Mouse (Mus musculus) embryonic facial prominence, embryonic 15.5 days (tissue): ENCODE measurements around the gene Gmeb1. TPM values are rescaled to one million over a fixed set of nuclear protein-coding genes. Genes with fewer than 3 reads are reported as not detected.
"Not testable (repeated sequence)": the region's sequence is repeated elsewhere in the genome, so short reads cannot be mapped to it uniquely, and the experiment has no call there.

Source experiments
- ATAC-seq: fragments of 200-750 bp; cut with Nextera tagmentation; 2 replicates; pipeline ENCODE4 v1.8.0; 2017; ENCODE audit warnings: low read depth, moderate TSS enrichment; ENCODE audit not compliant: insufficient number of reproducible peaks, low FRiP score, low TSS enrichment
- H3K27ac ChIP-seq: fragments of 300-500 bp; sonication (generic); replicated peaks from 2 replicates; pipeline ENCODE4 v1.5.1; 2015; ENCODE audit warnings: mild to moderate bottlenecking, inconsistent platforms
- H3K27me3 ChIP-seq: fragments of 300-500 bp; sonication (generic); 2 replicates; pipeline ENCODE4 v1.6.1; 2015; ENCODE audit warnings: inconsistent platforms
- H3K36me3 ChIP-seq: fragments of 300-500 bp; sonication (generic); 2 replicates; pipeline ENCODE4 v1.6.1; 2015; ENCODE audit warnings: mild to moderate bottlenecking, inconsistent platforms
- H3K4me1 ChIP-seq: fragments of 300-500 bp; sonication (generic); 2 replicates; pipeline ENCODE4 v1.6.1; 2015; ENCODE audit warnings: inconsistent platforms
- H3K4me2 ChIP-seq: fragments of 300-500 bp; sonication (generic); replicated peaks from 2 replicates; pipeline ENCODE4 v1.6.1; 2015; ENCODE audit warnings: mild to moderate bottlenecking, inconsistent platforms
- H3K4me3 ChIP-seq: fragments of 300-500 bp; sonication (generic); replicated peaks from 2 replicates; pipeline ENCODE4 v1.5.1; 2015; ENCODE audit warnings: mild to moderate bottlenecking, inconsistent platforms
- H3K9ac ChIP-seq: fragments of 300-500 bp; sonication (generic); 2 replicates; pipeline ENCODE4 v1.6.1; 2015; ENCODE audit warnings: inconsistent platforms
- H3K9me3 ChIP-seq: fragments of 300-500 bp; sonication (generic); replicated peaks from 2 replicates; pipeline ENCODE4 v1.6.1; 2016; ENCODE audit warnings: inconsistent platforms
- WGBS: fragments of 180-500 bp; shearing (Covaris S2); methylation state at CpG from one replicate; pipeline ENCODE4 v1.1.7; 2015; 5-methylcytosine and 5-hydroxymethylcytosine counted together
- polyA plus RNA-seq: library from polyadenylated mRNA; unstranded; fragments of >200 nt; fragmentation: Nextera tagmentation; extraction: Ambion mirVana; gene quantifications from 2 replicates; pipeline ENCODE4 v1.2.1, GENCODE M21; 2015

The Gmeb1 gene
- polyA plus RNA-seq = 37.5 and 37.8 TPM in 2 replicates

DNA sequence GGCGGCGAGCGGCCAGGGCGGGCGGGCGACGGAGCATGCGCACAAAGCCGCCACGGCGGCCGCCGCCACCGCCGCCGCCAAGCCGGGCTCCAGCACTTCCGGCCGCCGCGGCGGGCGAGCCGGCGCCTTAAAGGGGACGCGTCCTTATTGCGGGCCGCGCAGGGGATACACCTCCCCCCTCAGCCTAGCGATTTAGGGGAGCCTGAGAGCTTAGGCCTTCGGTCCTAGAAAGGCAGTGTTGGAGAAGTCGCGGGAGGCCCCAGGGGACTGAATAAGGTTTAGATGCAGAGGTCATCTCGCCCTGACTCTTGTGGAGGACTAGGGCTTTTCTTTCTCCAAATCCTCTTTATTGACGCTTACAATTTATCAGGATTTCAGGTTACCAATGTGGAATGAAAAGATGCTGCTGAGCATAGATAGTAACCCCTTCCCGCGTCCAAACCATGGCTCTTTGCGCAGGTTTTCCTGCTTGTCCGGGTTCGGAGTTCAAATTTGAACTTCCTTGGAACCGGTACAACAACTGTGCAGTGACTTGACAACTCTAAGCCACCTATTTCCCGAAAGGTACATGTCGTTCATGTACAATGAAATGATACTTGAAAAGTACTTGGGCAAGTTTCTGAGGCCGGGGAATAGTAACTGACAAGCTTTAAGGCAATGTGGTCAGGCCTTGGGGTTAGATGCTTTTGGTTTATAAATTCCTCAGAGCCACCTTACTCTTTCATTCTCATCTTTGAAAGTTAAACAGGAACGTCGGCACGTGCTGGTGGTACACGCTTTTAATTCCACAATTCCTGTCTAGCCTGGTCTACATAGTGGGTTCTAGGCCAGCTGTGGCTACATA, at the start of gene Gmeb1:
Gmeb1 (minus strand) TSS at position 89 of the 844 bp plus-strand sequence.
- peak; percentile 88 for ATAC-seq
- 15% methylated on average over 33 of the region's 49 CpGs for WGBS
- H3K9ac ChIP-seq = peak within 1 kb of the TSS; percentile 91

DNA sequence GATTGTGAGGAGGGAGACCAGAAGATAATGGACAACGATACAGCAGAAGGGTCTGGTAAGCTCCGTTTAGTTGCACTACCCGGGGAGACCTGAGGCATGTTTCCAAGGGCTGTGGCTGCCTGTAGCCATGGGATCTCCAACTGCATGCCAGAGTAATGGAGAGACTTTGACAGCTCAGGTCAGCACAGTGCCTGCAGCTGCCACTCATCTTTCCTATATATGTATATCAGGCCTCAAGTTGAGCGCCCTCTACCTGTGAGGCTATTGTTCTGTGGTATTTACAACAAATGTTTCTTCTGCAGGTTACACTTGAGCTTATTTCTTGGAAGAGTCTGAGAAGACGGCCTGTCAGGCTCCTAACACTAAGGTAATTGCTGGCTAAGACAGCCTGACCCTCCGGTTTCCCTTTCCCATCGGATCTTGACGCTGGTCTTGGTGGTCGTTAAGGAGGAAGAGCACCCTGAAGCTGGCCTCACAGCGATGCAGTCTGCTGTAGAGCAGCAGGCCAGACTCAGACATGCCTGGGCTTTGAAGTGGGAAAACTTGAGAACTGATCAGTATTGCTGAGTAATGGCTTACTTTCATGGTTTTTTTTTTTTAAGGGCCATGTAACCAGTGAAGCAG, 48.6 kb upstream of the Gmeb1 start:
- H3K9ac ChIP-seq = peak overlapping the region; percentile 92; the same call in 1 of the 2 replicates
- no peak for ATAC-seq
- H3K27ac ChIP-seq = peak overlapping the region; percentile 91; the same call in 1 of the 2 replicates
- 21% methylated on average over 10 of the region's 10 CpGs for WGBS
- H3K4me1 ChIP-seq = peaks cover 9% of the 10 kb centered on the region
- no peaks in the 10 kb centered on the region for H3K9me3 ChIP-seq
- H3K4me3 ChIP-seq = peak overlapping the region; percentile 77
- peaks cover 48% of the 10 kb centered on the region for H3K36me3 ChIP-seq
- H3K27me3 ChIP-seq = no peaks in the 10 kb centered on the region
- H3K4me2 ChIP-seq = peak overlapping the region; percentile 70

More for the DNA sequence above, at the start of gene Gmeb1:
- H3K4me3 ChIP-seq = peak within 1 kb of the TSS; percentile 70
- H3K4me2 ChIP-seq = peak within 1 kb of the TSS; percentile 68
- peak within 1 kb of the TSS; percentile 94 for H3K27ac ChIP-seq
- H3K4me1 ChIP-seq = peaks cover 24% of the 10 kb centered on the region
- no peaks in the 10 kb centered on the region for H3K27me3 ChIP-seq
- H3K36me3 ChIP-seq = no peaks in the 10 kb centered on the region
- H3K9me3 ChIP-seq = no peaks in the 10 kb centered on the region

DNA sequence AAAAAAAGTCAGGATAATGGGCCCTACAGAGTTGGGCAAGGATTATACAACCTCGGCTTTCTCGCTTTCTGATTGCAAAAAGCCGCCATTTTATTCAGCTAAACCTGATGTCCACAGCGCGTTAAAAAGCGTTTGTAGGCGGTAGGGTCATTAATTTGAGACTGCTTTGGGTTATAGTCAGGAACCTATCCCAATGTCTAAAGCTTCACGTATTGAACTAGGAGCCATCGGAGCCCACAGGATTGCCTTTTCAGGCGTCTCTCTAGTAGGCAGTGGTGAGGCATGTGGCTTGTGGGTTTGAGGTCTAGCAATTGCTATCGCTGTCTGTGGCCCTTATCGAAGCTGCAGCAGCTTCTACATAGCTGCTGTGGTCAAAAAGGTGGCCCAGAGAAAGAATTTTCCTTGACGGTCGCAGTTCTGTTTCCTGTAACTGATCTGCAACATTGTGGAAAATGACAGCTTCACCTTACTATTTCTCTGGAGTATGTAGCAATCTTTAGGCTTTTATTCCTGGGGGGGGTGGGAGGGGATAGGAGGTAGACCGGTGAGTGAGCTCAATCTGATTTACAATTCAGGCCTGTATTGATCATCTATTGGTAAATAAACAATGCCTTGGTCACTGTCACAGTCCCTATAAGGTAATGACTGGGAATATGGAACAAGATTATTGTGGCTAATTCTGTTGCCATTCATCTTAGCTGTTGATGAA, 47.9 kb upstream of the Gmeb1 start:
- no peaks in the 10 kb centered on the region for H3K27me3 ChIP-seq
- ATAC-seq = no peak
- H3K4me1 ChIP-seq = peaks cover 9% of the 10 kb centered on the region
- peaks cover 47% of the 10 kb centered on the region for H3K36me3 ChIP-seq
- H3K27ac ChIP-seq = peak overlapping the region; percentile 91
- peak overlapping the region; percentile 77 for H3K4me3 ChIP-seq
- peak overlapping the region; percentile 70 for H3K4me2 ChIP-seq
- WGBS = under 1% methylated on average over 15 of the region's 15 CpGs
- peak overlapping the region; percentile 92 for H3K9ac ChIP-seq
- H3K9me3 ChIP-seq = no peaks in the 10 kb centered on the region

DNA sequence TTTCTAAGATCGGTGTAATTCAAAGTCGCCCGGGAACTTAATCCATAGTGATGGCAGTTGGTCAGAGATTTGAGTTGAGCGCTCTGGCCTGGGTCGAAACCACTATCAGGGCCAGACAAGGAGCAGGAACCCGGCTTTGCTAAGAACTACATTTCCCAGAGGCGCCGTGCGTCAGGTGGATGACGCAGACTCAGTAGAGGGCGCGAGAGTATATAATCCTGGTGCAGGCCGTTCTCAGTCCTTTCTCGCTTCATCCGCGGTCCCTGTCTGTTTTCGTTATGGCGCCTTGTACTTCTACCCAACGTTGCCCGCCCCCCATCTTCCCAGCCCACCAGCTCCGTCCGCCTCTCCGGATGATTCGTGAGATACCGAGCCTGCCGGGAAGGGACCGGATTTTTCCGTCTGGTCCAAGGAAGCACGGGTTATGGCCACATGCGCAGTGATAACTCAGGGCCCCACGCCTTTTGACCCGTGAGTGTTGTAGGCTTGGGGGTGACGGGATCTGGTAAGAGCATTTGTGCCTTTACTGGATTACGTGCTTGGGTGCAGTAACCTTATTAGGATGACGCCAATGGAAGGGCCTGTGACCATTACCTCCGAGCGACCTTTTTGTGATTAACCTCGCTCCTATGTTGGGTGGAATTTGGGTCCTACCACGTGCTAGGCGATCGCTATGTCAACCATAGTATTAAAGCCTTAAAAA, 47.2 kb upstream of the Gmeb1 start:
- Histone ChIP-seq H3K4me2 (peak overlapping the region; percentile 70), H3K27me3 (no peaks in the 10 kb centered on the region), H3K4me3 (peak overlapping the region; percentile 77), H3K36me3 (peaks cover 40% of the 10 kb centered on the region), H3K9ac (peak overlapping the region; percentile 92), H3K4me1 (peaks cover 9% of the 10 kb centered on the region), H3K9me3 (no peaks in the 10 kb centered on the region), H3K27ac (peak overlapping the region; percentile 91)
- WGBS = under 1% methylated on average over 41 of the region's 41 CpGs
- ATAC-seq = peak; percentile 92

DNA sequence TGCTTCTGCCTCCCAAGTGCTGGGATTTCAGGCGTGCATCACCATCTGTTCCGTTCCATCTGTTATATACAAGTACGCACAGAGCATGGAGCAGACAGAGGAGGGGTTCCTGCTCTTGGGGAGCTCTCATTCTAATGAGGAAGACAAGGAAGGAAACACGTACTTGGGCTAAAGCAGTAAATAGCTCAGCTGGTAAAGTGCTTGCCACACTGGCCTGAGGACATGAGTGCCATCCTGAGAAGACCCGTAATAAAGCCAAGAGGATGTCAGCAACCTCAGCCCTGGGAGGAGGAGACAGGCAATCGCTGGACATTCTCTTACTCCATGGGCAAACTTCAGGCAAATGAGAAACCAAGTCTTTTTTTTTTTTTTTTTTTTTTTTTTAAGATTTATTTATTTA, 44.6 kb upstream of the Gmeb1 start:
- no peak overlapping the region for H3K4me2 ChIP-seq
- H3K27me3 ChIP-seq = no peaks in the 10 kb centered on the region
- H3K4me1 ChIP-seq = peaks cover 23% of the 10 kb centered on the region
- WGBS = 72% methylated on average over 6 of the region's 6 CpGs
- H3K9ac ChIP-seq = no peak overlapping the region
- no peaks in the 10 kb centered on the region for H3K9me3 ChIP-seq
- no peak overlapping the region for H3K4me3 ChIP-seq
- H3K36me3 ChIP-seq = peaks cover 14% of the 10 kb centered on the region
- no peak overlapping the region for H3K27ac ChIP-seq
- no peak for ATAC-seq

DNA sequence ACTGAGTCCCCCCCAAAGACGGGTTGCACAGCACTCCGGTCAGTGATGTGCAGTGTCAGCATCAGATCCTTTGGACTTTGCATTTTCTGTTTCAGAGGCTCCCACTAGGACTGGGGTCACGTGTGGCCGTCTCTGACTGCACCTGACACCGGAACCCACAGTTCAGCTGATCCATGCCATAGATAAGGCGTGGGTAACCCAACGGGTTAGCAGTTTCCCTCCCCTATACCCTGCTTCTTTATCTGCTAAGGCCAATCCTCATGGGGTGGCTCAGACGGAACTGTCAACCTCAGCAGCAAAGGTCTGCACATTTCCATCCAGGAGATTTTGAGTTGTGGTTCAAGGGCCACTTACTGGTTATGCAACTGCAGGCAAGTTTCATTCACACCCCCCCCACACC, 43.9 kb upstream of the Gmeb1 start:
- 77% methylated on average over 8 of the region's 8 CpGs for WGBS
- H3K27ac ChIP-seq = no peak overlapping the region
- no peak overlapping the region for H3K4me2 ChIP-seq
- H3K9ac ChIP-seq = no peak overlapping the region
- H3K4me3 ChIP-seq = no peak overlapping the region
- H3K36me3 ChIP-seq = peaks cover 7% of the 10 kb centered on the region
- ATAC-seq = no peak
- H3K27me3 ChIP-seq = no peaks in the 10 kb centered on the region
- peaks cover 21% of the 10 kb centered on the region for H3K4me1 ChIP-seq
- H3K9me3 ChIP-seq = no peaks in the 10 kb centered on the region

DNA sequence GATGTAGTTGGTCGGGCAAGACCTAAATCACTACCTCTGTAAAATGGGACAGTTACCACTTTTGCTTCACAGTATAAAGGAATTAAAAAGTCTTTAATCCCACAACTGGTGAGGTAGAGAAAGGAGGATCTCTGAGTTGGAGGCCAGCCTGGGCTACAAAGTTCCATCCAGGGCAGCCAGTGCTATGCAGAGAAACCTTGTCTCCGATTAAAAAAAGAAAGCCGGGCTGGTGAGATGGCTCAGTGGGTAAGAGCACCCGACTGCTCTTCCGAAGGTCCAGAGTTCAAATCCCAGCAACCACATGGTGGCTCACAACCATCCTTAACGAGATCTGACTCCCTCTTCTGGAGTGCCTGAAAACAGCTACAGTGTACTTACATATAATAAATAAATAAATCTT, 42.1 kb upstream of the Gmeb1 start:
- not testable (repeated sequence) for H3K9ac ChIP-seq
- WGBS = 41% methylated on average over 6 of the region's 6 CpGs

DNA sequence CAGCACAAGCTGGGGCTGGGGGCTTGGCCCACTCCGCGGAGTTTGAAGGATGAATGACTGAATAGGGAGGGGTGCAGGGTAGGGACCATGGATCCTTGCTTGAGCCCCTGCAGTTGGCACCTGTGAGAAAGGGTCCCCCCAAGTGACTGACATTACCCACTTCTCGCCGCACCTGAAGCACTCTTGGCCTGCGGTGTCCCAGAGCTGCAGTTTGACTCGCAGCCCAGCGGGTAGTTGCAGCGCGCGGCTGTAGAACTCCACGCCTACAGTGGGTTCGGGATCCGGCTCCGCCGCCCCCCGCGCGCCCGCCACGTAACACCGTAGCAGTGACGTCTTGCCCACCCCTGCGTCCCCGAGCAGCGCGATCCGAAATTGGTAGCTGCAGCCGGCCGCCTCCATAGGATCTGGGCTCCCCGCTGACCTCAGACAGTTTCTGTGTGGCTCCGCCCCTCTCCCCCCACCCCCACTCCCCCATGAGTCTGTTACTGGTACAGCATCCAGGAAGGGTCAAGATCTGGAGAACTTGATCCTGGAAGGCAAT, 41.6 kb upstream of the Gmeb1 start, which contains the start of gene Rab42:
Rab42 (minus strand) TSS at position 447 of the 541 bp plus-strand sequence.
- no peaks in the 10 kb centered on the region for H3K9me3 ChIP-seq
- H3K36me3 ChIP-seq = no peaks in the 10 kb centered on the region
- ATAC-seq = peak; percentile 82
- peak within 1 kb of the TSS; percentile 45 for H3K27ac ChIP-seq
- H3K4me1 ChIP-seq = peaks cover 14% of the 10 kb centered on the region; the same call in 1 of the 2 replicates
- peak within 1 kb of the TSS; percentile 39 for H3K9ac ChIP-seq
- no peaks in the 10 kb centered on the region for H3K27me3 ChIP-seq
- WGBS = 1% methylated on average over 31 of the region's 31 CpGs
- peak within 1 kb of the TSS; percentile 80 for H3K4me2 ChIP-seq
- H3K4me3 ChIP-seq = peak within 1 kb of the TSS; percentile 51

More for the DNA sequence above, 42.1 kb upstream of the Gmeb1 start:
- not testable (repeated sequence) for H3K27me3 ChIP-seq, H3K36me3 ChIP-seq, ATAC-seq, H3K9me3 ChIP-seq
- H3K4me2 ChIP-seq = peak overlapping the region; percentile 80
- peak overlapping the region; percentile 51 for H3K4me3 ChIP-seq
- H3K4me1 ChIP-seq = peaks cover 14% of the 10 kb centered on the region; the same call in 1 of the 2 replicates
- peak overlapping the region; percentile 45; the same call in 1 of the 2 replicates for H3K27ac ChIP-seq

DNA sequence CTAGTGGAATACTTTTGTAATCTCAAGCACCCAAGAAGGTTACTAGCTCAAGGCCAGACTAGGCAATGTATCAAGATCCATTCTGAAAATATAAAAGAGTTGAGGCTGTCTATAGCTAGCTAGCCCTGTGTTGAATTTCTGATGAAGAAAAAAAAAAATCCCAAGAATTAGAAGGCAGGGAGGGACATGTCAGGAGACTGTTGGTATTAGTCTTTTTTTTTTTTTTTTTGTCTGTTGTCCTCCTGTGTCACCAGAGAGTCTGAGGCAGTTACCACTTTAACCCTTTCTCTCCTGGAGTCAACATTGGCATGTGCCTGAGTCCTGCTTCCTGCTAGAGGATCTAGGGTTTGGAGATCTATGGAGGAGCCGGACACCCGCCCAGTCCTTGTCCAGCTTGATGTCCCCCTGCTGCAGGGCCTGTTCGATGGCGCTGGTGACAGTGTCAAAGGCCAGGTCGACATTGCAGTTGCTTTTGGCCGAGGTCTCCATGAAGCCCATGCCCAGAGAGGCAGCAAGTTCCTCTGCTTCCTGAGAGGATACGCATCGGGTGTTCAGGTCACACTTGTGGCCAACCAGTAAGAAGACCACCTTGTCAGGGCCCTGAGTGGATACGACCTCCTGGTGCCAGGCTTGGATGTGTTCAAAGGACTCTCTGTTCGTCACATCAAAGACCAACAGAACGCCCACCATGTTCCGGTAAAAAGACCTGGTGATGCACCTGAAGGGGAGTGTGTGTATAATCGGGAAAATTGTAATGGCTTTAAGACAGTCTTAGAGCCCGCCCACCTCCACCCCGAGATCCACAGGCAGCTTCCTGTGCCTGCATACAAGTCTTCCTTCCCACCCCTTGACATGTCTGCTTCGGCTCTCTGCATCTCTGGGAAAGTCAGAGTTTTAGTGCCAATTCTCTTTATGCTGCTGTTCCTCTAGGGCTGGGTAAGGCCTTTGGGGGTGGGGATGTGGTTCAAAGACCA, 40.9 kb upstream of the Gmeb1 start:
- peak overlapping the region; percentile 39; the same call in 1 of the 2 replicates for H3K9ac ChIP-seq
- no peaks in the 10 kb centered on the region for H3K36me3 ChIP-seq
- H3K9me3 ChIP-seq = no peaks in the 10 kb centered on the region
- peak overlapping the region; percentile 45; the same call in 1 of the 2 replicates for H3K27ac ChIP-seq
- peaks cover 14% of the 10 kb centered on the region; the same call in 1 of the 2 replicates for H3K4me1 ChIP-seq
- WGBS = 57% methylated on average over 16 of the region's 16 CpGs
- peak overlapping the region; percentile 80 for H3K4me2 ChIP-seq
- H3K27me3 ChIP-seq = no peaks in the 10 kb centered on the region
- no peak for ATAC-seq
- peak overlapping the region; percentile 51 for H3K4me3 ChIP-seq
